Mouse (Mus musculus) intestine, postnatal 0 days (tissue): ENCODE measurements around the gene Klhl24. TPM values are rescaled to one million over a fixed set of nuclear protein-coding genes. Genes with fewer than 3 reads are reported as not detected.
A peak's percentile ranks its signal among the peaks of the same experiment; 100 is the strongest.

Experiments used
- ATAC-seq: fragments of 200-750 bp; cut with Nextera tagmentation; 2 replicates; pipeline ENCODE4 v1.8.0; 2017; ENCODE audit warnings: mild to moderate bottlenecking, moderate TSS enrichment, moderate library complexity
- H3K27ac ChIP-seq: fragments of 300-500 bp; sonication (generic); 2 replicates; pipeline ENCODE4 v1.5.1; 2014; ENCODE audit warnings: mild to moderate bottlenecking, low read depth, low read length, moderate library complexity
- H3K27me3 ChIP-seq: fragments of 300-500 bp; sonication (generic); replicated peaks from 2 replicates; pipeline ENCODE4 v1.6.1; 2014; ENCODE audit warnings: low read length, mixed read lengths; ENCODE audit not compliant: control insufficient read depth, insufficient read depth
- H3K36me3 ChIP-seq: fragments of 300-500 bp; sonication (generic); 2 replicates; pipeline ENCODE4 v1.6.1; 2014; ENCODE audit warnings: mild to moderate bottlenecking, moderate library complexity; ENCODE audit not compliant: control insufficient read depth, insufficient read depth
- H3K4me1 ChIP-seq: fragments of 300-500 bp; sonication (generic); replicated peaks from 2 replicates; pipeline ENCODE4 v1.6.1; 2014; ENCODE audit warnings: antibody characterized with exemption, low read length, mixed read lengths; ENCODE audit not compliant: control insufficient read depth, insufficient read depth
- H3K4me2 ChIP-seq: fragments of 300-500 bp; sonication (generic); replicated peaks from 2 replicates; pipeline ENCODE4 v1.6.1; 2014; ENCODE audit warnings: low read depth, mild to moderate bottlenecking, moderate library complexity
- H3K4me3 ChIP-seq: fragments of 300-500 bp; sonication (generic); 2 replicates; pipeline ENCODE4 v1.5.1; 2014; ENCODE audit warnings: low read depth, low read length
- H3K9ac ChIP-seq: fragments of 300-500 bp; sonication (generic); 2 replicates; pipeline ENCODE4 v1.6.1; 2014; ENCODE audit warnings: mild to moderate bottlenecking, low read depth, low read length
- H3K9me3 ChIP-seq: fragments of 300-500 bp; sonication (generic); 2 replicates; pipeline ENCODE4 v1.6.1; 2016; ENCODE audit warnings: mixed run types; ENCODE audit not compliant: control insufficient read depth
- CTCF ChIP-seq: sonication (generic); IDR thresholded peaks from 2 replicates; pipeline ENCODE4 v1.5.1; 2016; ENCODE audit warnings: low read depth, mild to moderate bottlenecking, control low read depth, antibody characterized with exemption, moderate library complexity
- WGBS: fragments of 180-500 bp; shearing (Covaris S2); extraction: QIAGEN DNeasy Blood & Tissue Kit; methylation state at CpG from one replicate; pipeline ENCODE4 v1.1.7; 2014; 5-methylcytosine and 5-hydroxymethylcytosine counted together
- polyA plus RNA-seq: library from polyadenylated mRNA; unstranded; fragments of >200 nt; fragmentation: Nextera tagmentation; extraction: Ambion mirVana; gene quantifications from 2 replicates; pipeline ENCODE4 v1.2.1, GENCODE M21; 2015

Klhl24 gene
- polyA plus RNA-seq, 1 experiment from 2014 or later = 14.1 TPM

DNA sequence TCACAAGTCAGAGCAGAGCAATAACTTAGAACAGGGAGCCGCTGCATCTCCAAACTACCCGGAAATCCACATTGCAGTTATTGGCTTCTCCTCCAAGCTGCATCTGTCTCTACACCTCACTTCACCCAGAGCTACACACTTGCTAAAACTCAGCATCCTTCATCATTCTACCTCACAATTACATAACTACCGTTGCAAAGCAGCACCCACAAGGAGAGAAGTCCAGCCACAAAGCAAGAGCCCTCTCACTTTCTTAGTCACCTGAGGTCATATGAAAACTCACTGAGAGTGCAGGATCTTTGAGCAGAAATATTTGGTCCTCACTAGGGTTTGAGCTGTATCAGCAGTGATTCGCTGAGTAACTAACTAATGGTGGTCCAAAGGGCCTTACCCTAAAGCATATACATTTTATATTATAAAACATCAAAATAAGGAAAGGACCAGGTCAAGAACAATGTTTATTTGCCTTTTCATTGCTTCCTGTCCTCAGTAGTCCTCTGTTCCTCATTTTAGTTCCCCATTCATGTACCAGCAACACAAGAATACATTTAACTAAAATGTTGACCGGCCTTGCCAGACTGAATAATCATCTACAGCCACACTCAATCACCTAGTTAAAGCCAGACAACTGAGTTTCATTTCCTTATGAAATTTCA, 12.0 kb upstream of the Klhl24 start:
- Histone ChIP-seq H3K4me3 (no peak overlapping the region), H3K27me3 (no peaks in the 10 kb centered on the region), H3K4me2 (no peak overlapping the region), H3K27ac (no peak overlapping the region), H3K9me3 (no peaks in the 10 kb centered on the region), H3K36me3 (no peaks in the 10 kb centered on the region), H3K9ac (no peak overlapping the region), H3K4me1 (no peaks in the 10 kb centered on the region)
- 88% methylated on average over 5 of the region's 5 CpGs for WGBS
- ATAC-seq = no peak
- no peak for TF ChIP-seq CTCF

DNA sequence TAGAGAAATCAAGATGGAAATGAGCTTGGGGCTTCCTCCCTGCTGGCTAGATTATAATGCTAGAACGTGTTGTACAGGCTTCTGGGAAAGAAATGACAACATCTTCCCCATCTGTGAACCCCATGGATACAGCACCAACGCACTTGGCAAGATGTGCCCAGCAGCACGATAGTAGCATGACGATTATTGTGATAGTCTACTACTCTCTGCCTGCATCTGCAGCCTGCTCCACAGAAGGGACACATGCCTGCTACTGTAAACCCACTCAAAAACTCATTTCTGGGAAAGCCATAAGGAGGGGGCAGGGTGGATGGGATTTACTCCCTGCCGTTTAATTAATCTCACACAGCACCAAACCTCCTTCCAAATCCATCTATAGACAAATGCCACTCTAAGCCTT, 10.4 kb upstream of the Klhl24 start:
- no peak for TF ChIP-seq CTCF
- WGBS = 80% methylated on average over 5 of the region's 5 CpGs

DNA sequence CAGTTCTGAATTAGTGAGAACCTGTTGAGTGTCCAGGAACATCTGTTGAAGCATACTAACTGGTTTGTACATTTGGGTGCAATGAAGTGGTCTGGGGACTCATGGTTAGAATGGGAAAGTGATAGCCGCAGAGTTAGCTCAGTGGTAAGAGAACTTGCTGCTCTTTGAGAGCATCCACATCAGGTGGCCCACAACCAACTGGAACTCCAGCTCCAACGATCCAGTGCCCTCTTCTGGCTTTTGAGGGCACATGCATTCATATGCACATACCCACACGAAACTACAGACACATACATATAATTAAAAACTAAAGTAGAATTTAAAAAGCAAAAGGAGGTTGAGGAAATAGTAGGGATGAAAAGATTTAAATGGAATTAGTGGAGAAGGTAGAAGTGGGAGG, 7.7 kb upstream of the Klhl24 start:
- H3K9ac ChIP-seq = no peak overlapping the region
- H3K4me2 ChIP-seq = no peak overlapping the region
- WGBS = 95% methylated on average over 3 of the region's 3 CpGs
- no peak for ATAC-seq
- H3K9me3 ChIP-seq = no peaks in the 10 kb centered on the region
- H3K27ac ChIP-seq = no peak overlapping the region
- 0 out of 2 replicates have a peak, but pooled peaks have one; percentile 12 for TF ChIP-seq CTCF
- no peak overlapping the region for H3K4me3 ChIP-seq
- H3K27me3 ChIP-seq = no peaks in the 10 kb centered on the region
- no peaks in the 10 kb centered on the region for H3K4me1 ChIP-seq
- no peaks in the 10 kb centered on the region for H3K36me3 ChIP-seq

More for the DNA sequence above, 10.4 kb upstream of the Klhl24 start:
- Histone ChIP-seq H3K9me3 (no peaks in the 10 kb centered on the region), H3K36me3 (no peaks in the 10 kb centered on the region), H3K4me1 (no peaks in the 10 kb centered on the region), H3K27me3 (no peaks in the 10 kb centered on the region), H3K27ac (no peak overlapping the region), H3K9ac (no peak overlapping the region), H3K4me2 (no peak overlapping the region), H3K4me3 (no peak overlapping the region)
- ATAC-seq = no peak

DNA sequence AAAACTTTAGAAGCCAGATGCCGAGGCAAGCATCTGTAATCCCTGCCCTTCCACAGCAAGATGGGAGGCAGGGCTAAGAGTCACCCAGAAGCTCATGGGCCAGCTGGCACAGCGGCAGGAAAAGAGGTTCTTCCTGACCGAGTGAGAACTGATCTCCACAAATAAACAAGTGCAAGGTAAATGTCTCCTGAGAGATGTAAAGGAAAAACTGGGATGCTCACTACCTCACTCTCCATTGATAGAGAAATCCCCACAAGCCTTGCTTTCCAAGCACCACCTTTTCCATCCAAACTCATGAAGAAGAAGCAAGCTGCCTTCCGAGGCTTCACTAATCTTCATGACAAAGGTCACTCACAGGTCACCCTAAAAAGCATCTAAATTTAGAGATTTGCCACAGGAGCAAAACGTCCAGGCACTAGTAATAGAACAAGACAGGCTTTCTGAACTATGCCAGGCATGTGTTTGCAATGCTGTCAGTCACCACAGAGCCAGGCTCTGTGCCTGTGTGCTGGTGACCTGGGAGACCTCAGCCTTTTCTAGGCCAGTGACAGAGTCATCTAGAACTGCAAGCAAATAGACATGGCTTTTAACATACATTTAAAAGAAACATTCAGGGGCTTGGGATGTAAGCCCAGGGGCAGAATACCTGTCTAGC, 6.3 kb upstream of the Klhl24 start:
- no peak overlapping the region for H3K9ac ChIP-seq
- no peaks in the 10 kb centered on the region for H3K36me3 ChIP-seq
- 28% methylated on average over 5 of the region's 5 CpGs for WGBS
- H3K4me2 ChIP-seq = no peak overlapping the region
- no peak overlapping the region for H3K27ac ChIP-seq
- no peak for TF ChIP-seq CTCF
- no peak overlapping the region for H3K4me3 ChIP-seq
- no peaks in the 10 kb centered on the region for H3K27me3 ChIP-seq
- no peaks in the 10 kb centered on the region for H3K9me3 ChIP-seq
- no peak for ATAC-seq
- no peaks in the 10 kb centered on the region for H3K4me1 ChIP-seq

DNA sequence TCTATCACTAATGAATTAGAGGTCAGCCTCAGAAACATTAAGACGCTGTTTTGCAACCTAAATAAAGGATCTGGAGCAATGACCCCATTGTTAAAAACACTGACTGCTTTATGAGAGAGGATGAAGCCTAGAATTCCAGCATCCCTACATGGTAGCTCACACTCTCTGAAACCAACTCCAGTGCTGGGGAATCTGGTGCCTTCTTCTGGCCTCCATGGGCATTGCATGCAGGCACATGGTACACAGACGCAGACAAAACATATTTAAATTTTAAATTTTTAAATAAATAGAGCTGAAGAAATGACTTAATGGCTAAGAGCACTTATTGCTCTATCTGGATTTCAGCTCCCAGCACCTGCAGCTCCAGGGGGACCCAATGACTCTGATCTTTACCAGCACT, 1.4 kb upstream of the Klhl24 start:
- ATAC-seq = no peak
- Histone ChIP-seq H3K9me3 (no peaks in the 10 kb centered on the region), H3K4me2 (no peak overlapping the region), H3K9ac (no peak overlapping the region), H3K27ac (no peak overlapping the region), H3K36me3 (no peaks in the 10 kb centered on the region), H3K4me3 (no peak overlapping the region), H3K4me1 (no peaks in the 10 kb centered on the region), H3K27me3 (no peaks in the 10 kb centered on the region)
- peak; percentile 63 for TF ChIP-seq CTCF
- WGBS = 82% methylated on average over 2 of the region's 2 CpGs

DNA sequence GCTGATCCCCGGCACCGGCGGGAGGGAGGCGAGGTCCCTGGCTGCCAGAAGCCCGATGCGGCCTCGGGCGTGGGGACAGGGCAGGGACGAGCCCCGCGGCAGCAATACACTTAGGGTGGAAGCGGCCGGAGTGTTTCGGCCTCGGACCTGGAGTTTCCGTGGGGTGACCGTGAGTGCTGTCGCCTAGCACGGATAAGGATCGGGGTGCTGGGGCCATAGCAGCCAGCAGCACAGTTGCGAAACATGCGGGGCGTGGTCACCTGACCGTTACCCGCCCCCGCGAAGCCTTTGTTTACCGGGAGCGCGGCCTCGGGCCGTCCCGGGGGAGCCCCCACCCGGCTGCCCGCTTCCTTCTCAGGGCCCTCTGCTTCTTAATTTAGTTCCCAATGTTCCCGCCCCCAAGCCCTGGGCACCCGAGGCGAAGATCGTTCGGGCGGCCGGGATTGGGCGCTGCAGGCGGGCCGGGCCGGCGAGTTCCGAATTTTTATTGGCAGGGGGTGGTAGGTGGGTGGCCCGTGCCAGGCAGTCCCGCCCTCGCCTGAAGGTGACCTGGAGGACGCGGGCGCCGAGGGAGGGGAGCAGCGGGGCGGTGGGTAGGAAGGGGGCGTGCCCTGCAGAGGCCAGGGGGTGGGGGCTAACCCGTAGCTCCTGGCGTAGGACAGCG, 501 bp downstream of the Klhl24 start:
- Histone ChIP-seq H3K4me3 (peak overlapping the region; percentile 99), H3K4me1 (no peaks in the 10 kb centered on the region), H3K27ac (peak overlapping the region; percentile 99), H3K4me2 (peak overlapping the region; percentile 73), H3K36me3 (no peaks in the 10 kb centered on the region), H3K9me3 (no peaks in the 10 kb centered on the region), H3K27me3 (no peaks in the 10 kb centered on the region), H3K9ac (peak overlapping the region; percentile 98)
- ATAC-seq = peak; percentile 88
- 1% methylated on average over 61 of the region's 61 CpGs for WGBS
- TF ChIP-seq CTCF = no peak
